Mouse (Mus musculus) CD4-positive, CD25-positive, alpha-beta regulatory T cell, adult 2 months (primary cell): ENCODE measurements around the gene Klhl36.

ENCODE experiments used
- DNase-seq: peaks from one replicate; pipeline ENCODE4 v3.0.0-alpha.2; 2012; ENCODE audit warnings: low read depth, low spot score

Klhl36 gene

GRCm38 (mm10) chr8:119883281-119883680 lies 21.2 kb downstream of the Klhl36 start:
- DNase-seq = no peak

GRCm38 (mm10) chr8:119885612-119886011 lies 23.5 kb downstream of the Klhl36 start:
- no peak for DNase-seq

GRCm38 (mm10) chr8:119887130-119887529 lies 25.1 kb downstream of the Klhl36 start:
- DNase-seq = peak; percentile 57

GRCm38 (mm10) chr8:119888012-119888411 lies 25.9 kb downstream of the Klhl36 start:
- DNase-seq = no peak

GRCm38 (mm10) chr8:119897069-119897468 lies 35.0 kb downstream of the Klhl36 start:
- DNase-seq = no peak

GRCm38 (mm10) chr8:119897933-119898332 lies 35.9 kb downstream of the Klhl36 start:
- DNase-seq = peak; percentile 55

GRCm38 (mm10) chr8:119901349-119901748 lies 39.3 kb downstream of the Klhl36 start:
- no peak for DNase-seq

GRCm38 (mm10) chr8:119901952-119902351 lies 39.9 kb downstream of the Klhl36 start:
- no peak for DNase-seq

- no peak for DNase-seq
Observed at GRCm38 (mm10) chr8:119904323-119904911, 42.4 kb downstream of the Klhl36 start.

GRCm38 (mm10) chr8:119909944-119910546 lies 48.0 kb downstream of the Klhl36 start, which contains the start of gene Usp10:
Gene Usp10 (plus strand): TSS chr8:119910360.
- DNase-seq = peak; percentile 61

GRCm38 (mm10) chr8:119910547-119911257 lies 48.6 kb downstream of the Klhl36 start, which contains the start of gene Gm20388:
Gene Gm20388 (plus strand): TSS chr8:119910841.
- DNase-seq = peak; percentile 96

GRCm38 (mm10) chr8:119911258-119911962 lies 49.3 kb downstream of the Klhl36 start:
- no peak for DNase-seq

GRCm38 (mm10) chr8:119912643-119913042 lies 50.6 kb downstream of the Klhl36 start:
- no peak for DNase-seq

- DNase-seq = no peak
Observed at GRCm38 (mm10) chr8:119913181-119913580, 51.1 kb downstream of the Klhl36 start.

- peak; percentile 37 for DNase-seq
Observed at GRCm38 (mm10) chr8:119914161-119914560, 52.1 kb downstream of the Klhl36 start.

- no peak for DNase-seq
Observed at GRCm38 (mm10) chr8:119915298-119915697, 53.2 kb downstream of the Klhl36 start.

GRCm38 (mm10) chr8:119916237-119916892 lies 54.3 kb downstream of the Klhl36 start:
- DNase-seq = no peak

- no peak for DNase-seq
Observed at GRCm38 (mm10) chr8:119917415-119917814, 55.3 kb downstream of the Klhl36 start.

GRCm38 (mm10) chr8:119918155-119918567 lies 56.1 kb downstream of the Klhl36 start:
- no peak for DNase-seq

- DNase-seq = no peak
Observed at GRCm38 (mm10) chr8:119923259-119923658, 61.2 kb downstream of the Klhl36 start.

- DNase-seq = no peak
Observed at GRCm38 (mm10) chr8:119925428-119925827, 63.4 kb downstream of the Klhl36 start.
